Mouse (Mus musculus): ENCODE measurements around the gene Chst2. TPM values are rescaled to one million over a fixed set of nuclear protein-coding genes. Genes with fewer than 3 reads are reported as not detected.

The Chst2 gene
- polyA plus RNA-seq, 1 experiment from 2014 or later: 2.4 TPM

- peaks cover 7% of the 10 kb centered on the region for H3K27me3 ChIP-seq (ENCODE audit: control insufficient read depth, insufficient read depth, low read length)
- H3K36me3 ChIP-seq (ENCODE audit: control insufficient read depth, insufficient read depth, low read length): no peaks in the 10 kb centered on the region
- 6% methylated on average over 5 of the region's 5 CpGs for WGBS
- H3K4me3 ChIP-seq (ENCODE audit: control insufficient read depth in 1 of 2, insufficient read depth in 1 of 2, low read depth in 1 of 2, low read length in 2 of 2): no peak overlapping the region
- H3K9ac ChIP-seq (ENCODE audit: low read length): no peak overlapping the region
- peaks cover 7 to 11% of the 10 kb centered on the region in 2 experiments; a peak in 2 of 4 replicates for H3K4me1 ChIP-seq (ENCODE audit: control insufficient read depth in 2 of 2, insufficient read depth in 2 of 2, low read length in 2 of 2)
- H3K27ac ChIP-seq (replicated peaks in 1 of 2; ENCODE audit: control insufficient read depth in 1 of 2, insufficient read depth in 1 of 2, low read depth in 2 of 2, low read length in 2 of 2): no peak overlapping the region
- no peaks in the 10 kb centered on the region for H3K9me3 ChIP-seq (ENCODE audit: control insufficient read depth, low read length)
- H3K4me2 ChIP-seq (ENCODE audit: low read length): no peak overlapping the region
- no peak for ATAC-seq (ENCODE audit: insufficient number of reproducible peaks, insufficient read depth, low FRiP score, low read depth)
Measured at GRCm38 (mm10) chr9:95401686-95402085, 4.8 kb downstream of the Chst2 start.

- no peak overlapping the region for H3K27ac ChIP-seq (replicated peaks in 1 of 2; ENCODE audit: control insufficient read depth in 1 of 2, insufficient read depth in 1 of 2, low read depth in 2 of 2, low read length in 2 of 2)
- no peaks in the 10 kb centered on the region for H3K27me3 ChIP-seq (ENCODE audit: control insufficient read depth, insufficient read depth, low read length)
- no peak overlapping the region for H3K9ac ChIP-seq (ENCODE audit: low read length)
- H3K9me3 ChIP-seq (ENCODE audit: control insufficient read depth, low read length): no peaks in the 10 kb centered on the region
- no peaks in the 10 kb centered on the region for H3K36me3 ChIP-seq (ENCODE audit: control insufficient read depth, insufficient read depth, low read length)
- no peak overlapping the region for H3K4me3 ChIP-seq (ENCODE audit: control insufficient read depth in 1 of 2, insufficient read depth in 1 of 2, low read depth in 1 of 2, low read length in 2 of 2)
- ATAC-seq (ENCODE audit: insufficient number of reproducible peaks, insufficient read depth, low FRiP score, low read depth): no peak
- no peak overlapping the region for H3K4me2 ChIP-seq (ENCODE audit: low read length)
- no peaks in the 10 kb centered on the region for H3K4me1 ChIP-seq (ENCODE audit: control insufficient read depth in 2 of 2, insufficient read depth in 2 of 2, low read length in 2 of 2)
- WGBS: 57% methylated on average over 1 of the region's 1 CpGs
Measured at GRCm38 (mm10) chr9:95392011-95392410, 14.5 kb downstream of the Chst2 start.

DNA sequence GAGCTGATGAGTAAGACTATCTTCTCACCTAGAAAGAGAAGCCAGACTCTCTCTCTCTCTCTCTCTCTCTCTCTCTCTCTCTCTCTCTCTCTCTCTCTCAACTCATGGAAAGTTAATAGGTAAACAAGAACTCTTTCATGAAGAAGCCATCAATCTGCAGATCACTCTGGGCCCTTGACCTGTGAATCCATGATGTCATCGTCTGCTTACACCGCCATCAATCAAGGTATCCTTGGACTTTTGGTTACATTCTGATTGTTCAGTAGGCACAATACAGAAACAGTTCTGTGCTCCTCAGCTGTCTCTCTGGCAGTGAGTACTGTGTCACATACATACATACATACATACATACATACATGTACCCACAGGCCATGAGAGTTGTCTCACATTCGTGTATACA, 16.6 kb downstream of the Chst2 start:
- 84% methylated on average over 3 of the region's 3 CpGs for WGBS
- Histone ChIP-seq H3K27me3 (ENCODE audit: control insufficient read depth, insufficient read depth, low read length) (no peaks in the 10 kb centered on the region), H3K4me1 (ENCODE audit: control insufficient read depth in 2 of 2, insufficient read depth in 2 of 2, low read length in 2 of 2) (no peaks in the 10 kb centered on the region), H3K4me3 (ENCODE audit: control insufficient read depth in 1 of 2, insufficient read depth in 1 of 2, low read depth in 1 of 2, low read length in 2 of 2) (no peak overlapping the region), H3K9me3 (ENCODE audit: control insufficient read depth, low read length) (no peaks in the 10 kb centered on the region), H3K4me2 (ENCODE audit: low read length) (no peak overlapping the region), H3K36me3 (ENCODE audit: control insufficient read depth, insufficient read depth, low read length) (no peaks in the 10 kb centered on the region), H3K9ac (ENCODE audit: low read length) (no peak overlapping the region), H3K27ac (replicated peaks in 1 of 2; ENCODE audit: control insufficient read depth in 1 of 2, insufficient read depth in 1 of 2, low read depth in 2 of 2, low read length in 2 of 2) (no peak overlapping the region)
- no peak for ATAC-seq (ENCODE audit: insufficient number of reproducible peaks, insufficient read depth, low FRiP score, low read depth)

DNA sequence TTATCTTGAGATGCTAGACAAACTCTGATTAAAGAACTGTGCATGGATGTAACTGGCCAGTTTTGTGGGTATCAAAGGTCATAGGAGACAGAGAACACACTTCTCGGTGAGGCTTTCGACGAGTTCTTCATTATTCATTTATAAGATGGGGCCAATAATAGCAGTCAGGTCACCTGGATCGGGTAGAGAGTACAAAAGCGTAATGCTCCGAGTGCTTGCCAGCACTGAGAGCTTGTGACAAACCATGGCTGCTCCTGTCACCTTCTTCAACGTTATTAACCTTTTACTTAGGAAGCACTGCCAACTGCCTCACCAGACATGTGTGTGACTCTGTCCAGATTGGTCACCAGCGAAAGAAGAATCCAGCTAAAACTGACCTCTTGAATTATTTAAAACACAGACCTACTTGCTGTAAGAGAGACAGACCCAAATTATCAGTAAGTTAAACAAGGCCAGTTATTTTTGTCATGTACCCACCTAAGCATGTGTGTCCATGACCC, 18.6 kb downstream of the Chst2 start:
- H3K27me3 ChIP-seq (ENCODE audit: control insufficient read depth, insufficient read depth, low read length): no peaks in the 10 kb centered on the region
- ATAC-seq (ENCODE audit: insufficient number of reproducible peaks, insufficient read depth, low FRiP score, low read depth): no peak
- 72% methylated on average over 8 of the region's 8 CpGs for WGBS
- no peak overlapping the region for H3K27ac ChIP-seq (replicated peaks in 1 of 2; ENCODE audit: control insufficient read depth in 1 of 2, insufficient read depth in 1 of 2, low read depth in 2 of 2, low read length in 2 of 2)
- no peak overlapping the region for H3K4me3 ChIP-seq (ENCODE audit: control insufficient read depth in 1 of 2, insufficient read depth in 1 of 2, low read depth in 1 of 2, low read length in 2 of 2)
- no peak overlapping the region for H3K9ac ChIP-seq (ENCODE audit: low read length)
- H3K36me3 ChIP-seq (ENCODE audit: control insufficient read depth, insufficient read depth, low read length): no peaks in the 10 kb centered on the region
- no peak overlapping the region for H3K4me2 ChIP-seq (ENCODE audit: low read length)
- no peaks in the 10 kb centered on the region for H3K9me3 ChIP-seq (ENCODE audit: control insufficient read depth, low read length)
- H3K4me1 ChIP-seq (ENCODE audit: control insufficient read depth in 2 of 2, insufficient read depth in 2 of 2, low read length in 2 of 2): no peaks in the 10 kb centered on the region

GRCm38 (mm10) chr9:95375966-95376365, 30.6 kb downstream of the Chst2 start:
- WGBS: 38% methylated on average over 1 of the region's 1 CpGs
- Histone ChIP-seq H3K4me2 (ENCODE audit: low read length) (no peak overlapping the region), H3K9ac (ENCODE audit: low read length) (no peak overlapping the region), H3K27me3 (ENCODE audit: control insufficient read depth, insufficient read depth, low read length) (no peaks in the 10 kb centered on the region), H3K9me3 (ENCODE audit: control insufficient read depth, low read length) (no peaks in the 10 kb centered on the region), H3K36me3 (ENCODE audit: control insufficient read depth, insufficient read depth, low read length) (no peaks in the 10 kb centered on the region), H3K4me3 (ENCODE audit: control insufficient read depth in 1 of 2, insufficient read depth in 1 of 2, low read depth in 1 of 2, low read length in 2 of 2) (no peak overlapping the region), H3K27ac (replicated peaks in 1 of 2; ENCODE audit: control insufficient read depth in 1 of 2, insufficient read depth in 1 of 2, low read depth in 2 of 2, low read length in 2 of 2) (no peak overlapping the region), H3K4me1 (ENCODE audit: control insufficient read depth in 2 of 2, insufficient read depth in 2 of 2, low read length in 2 of 2) (no peaks in the 10 kb centered on the region)
- ATAC-seq (ENCODE audit: insufficient number of reproducible peaks, insufficient read depth, low FRiP score, low read depth): no peak

- Histone ChIP-seq H3K4me3 (ENCODE audit: control insufficient read depth in 1 of 2, insufficient read depth in 1 of 2, low read depth in 1 of 2, low read length in 2 of 2) (no peak overlapping the region), H3K36me3 (ENCODE audit: control insufficient read depth, insufficient read depth, low read length) (no peaks in the 10 kb centered on the region), H3K9ac (ENCODE audit: low read length) (no peak overlapping the region), H3K9me3 (ENCODE audit: control insufficient read depth, low read length) (no peaks in the 10 kb centered on the region), H3K27me3 (ENCODE audit: control insufficient read depth, insufficient read depth, low read length) (no peaks in the 10 kb centered on the region), H3K27ac (replicated peaks in 1 of 2; ENCODE audit: control insufficient read depth in 1 of 2, insufficient read depth in 1 of 2, low read depth in 2 of 2, low read length in 2 of 2) (no peak overlapping the region), H3K4me2 (ENCODE audit: low read length) (no peak overlapping the region), H3K4me1 (ENCODE audit: control insufficient read depth in 2 of 2, insufficient read depth in 2 of 2, low read length in 2 of 2) (no peaks in the 10 kb centered on the region)
- no peak for ATAC-seq (ENCODE audit: insufficient number of reproducible peaks, insufficient read depth, low FRiP score, low read depth)
- 73% methylated on average over 8 of the region's 8 CpGs for WGBS
Measured at GRCm38 (mm10) chr9:95375336-95375735, 31.2 kb downstream of the Chst2 start.

- Histone ChIP-seq H3K9ac (ENCODE audit: low read length) (no peak overlapping the region), H3K4me2 (ENCODE audit: low read length) (no peak overlapping the region), H3K4me1 (ENCODE audit: control insufficient read depth in 2 of 2, insufficient read depth in 2 of 2, low read length in 2 of 2) (no peaks in the 10 kb centered on the region), H3K27ac (replicated peaks in 1 of 2; ENCODE audit: control insufficient read depth in 1 of 2, insufficient read depth in 1 of 2, low read depth in 2 of 2, low read length in 2 of 2) (no peak overlapping the region), H3K27me3 (ENCODE audit: control insufficient read depth, insufficient read depth, low read length) (no peaks in the 10 kb centered on the region), H3K36me3 (ENCODE audit: control insufficient read depth, insufficient read depth, low read length) (no peaks in the 10 kb centered on the region), H3K9me3 (ENCODE audit: control insufficient read depth, low read length) (peaks cover 3% of the 10 kb centered on the region; the same call in 1 of the 2 replicates), H3K4me3 (ENCODE audit: control insufficient read depth in 1 of 2, insufficient read depth in 1 of 2, low read depth in 1 of 2, low read length in 2 of 2) (no peak overlapping the region)
- no peak for ATAC-seq (ENCODE audit: insufficient number of reproducible peaks, insufficient read depth, low FRiP score, low read depth)
- WGBS: 70% methylated on average over 1 of the region's 1 CpGs
Measured at GRCm38 (mm10) chr9:95373741-95374140, 32.8 kb downstream of the Chst2 start.

GRCm38 (mm10) chr9:95365882-95366281, 40.6 kb downstream of the Chst2 start:
- H3K27ac ChIP-seq (replicated peaks in 1 of 2; ENCODE audit: control insufficient read depth in 1 of 2, insufficient read depth in 1 of 2, low read depth in 2 of 2, low read length in 2 of 2): no peak overlapping the region
- no peak overlapping the region for H3K4me2 ChIP-seq (ENCODE audit: low read length)
- ATAC-seq (ENCODE audit: insufficient number of reproducible peaks, insufficient read depth, low FRiP score, low read depth): no peak
- H3K9me3 ChIP-seq (ENCODE audit: control insufficient read depth, low read length): peaks cover 3% of the 10 kb centered on the region; the same call in 1 of the 2 replicates
- no peak overlapping the region for H3K9ac ChIP-seq (ENCODE audit: low read length)
- no peak overlapping the region for H3K4me3 ChIP-seq (ENCODE audit: control insufficient read depth in 1 of 2, insufficient read depth in 1 of 2, low read depth in 1 of 2, low read length in 2 of 2)
- 85% methylated on average over 3 of the region's 3 CpGs for WGBS
- no peaks in the 10 kb centered on the region for H3K27me3 ChIP-seq (ENCODE audit: control insufficient read depth, insufficient read depth, low read length)
- no peaks in the 10 kb centered on the region for H3K36me3 ChIP-seq (ENCODE audit: control insufficient read depth, insufficient read depth, low read length)
- H3K4me1 ChIP-seq (ENCODE audit: control insufficient read depth in 2 of 2, insufficient read depth in 2 of 2, low read length in 2 of 2): no peaks in the 10 kb centered on the region
